Mouse (Mus musculus): ENCODE results near the gene Rhox2f. TPM values are rescaled to one million over a fixed set of nuclear protein-coding genes. Genes with fewer than 3 reads are reported as not detected.

The Rhox2f gene
- polyA plus RNA-seq (2012; rRNA removed), result not detected in 2 replicates

GRCm38 (mm10) chrX:37571105-37571504 lies at the start of gene Rhox2f:
Gene Rhox2f, plus strand, starts transcription at chrX:37571405.

GRCm38 (mm10) chrX:37530152-37530551 lies 41.1 kb upstream of the Rhox2f start, which contains the start of gene Rhox2e:
Gene Rhox2e, plus strand, starts transcription at chrX:37530452.

GRCm38 (mm10) chrX:37541719-37542118 lies 29.5 kb upstream of the Rhox2f start, which contains the start of gene Rhox3e:
Gene Rhox3e, plus strand, starts transcription at chrX:37542019.

GRCm38 (mm10) chrX:37557112-37557511 lies 14.1 kb upstream of the Rhox2f start, which contains the start of gene Rhox4e:
Gene Rhox4e, plus strand, starts transcription at chrX:37557412.

GRCm38 (mm10) chrX:37580692-37581091 lies 9.5 kb downstream of the Rhox2f start, which contains the start of gene Rhox3f:
Gene Rhox3f, plus strand, starts transcription at chrX:37580992.

GRCm38 (mm10) chrX:37607604-37608003 lies 36.4 kb downstream of the Rhox2f start, which contains the start of gene Rhox4f:
Gene Rhox4f, minus strand, starts transcription at chrX:37607704.

Other genes starting within 250 kb of the Rhox2f start
- gene Rhox3a2, start 191.4 kb upstream of the Rhox2f start, polyA plus RNA-seq (2012; rRNA removed), result not detected in 2 replicates
- gene Rhox4a2, start 180.6 kb upstream of the Rhox2f start, polyA plus RNA-seq (2012; rRNA removed), result not detected in 2 replicates
- gene Rhox2b, start 159.3 kb upstream of the Rhox2f start, polyA plus RNA-seq (2012; rRNA removed), result not detected in 2 replicates
- gene Rhox4b, start 138.9 kb upstream of the Rhox2f start, polyA plus RNA-seq (2012; rRNA removed), result 0.02 TPM in 1 of 2 replicates, not detected in the other
- gene Rhox2c, start 117.7 kb upstream of the Rhox2f start, polyA plus RNA-seq (2012; rRNA removed), result not detected in 2 replicates
- not detected in 2 replicates for gene Rhox3c, start 112.8 kb upstream of the Rhox2f start, polyA plus RNA-seq (2012; rRNA removed)
- gene Rhox4c, start 91.1 kb upstream of the Rhox2f start, polyA plus RNA-seq (2012; rRNA removed), result not detected in 2 replicates
- gene Rhox2d, start 78.0 kb upstream of the Rhox2f start, polyA plus RNA-seq (2012; rRNA removed), result not detected in 2 replicates
- gene Rhox4d, start 57.0 kb upstream of the Rhox2f start, polyA plus RNA-seq (2012; rRNA removed), result not detected in 2 replicates
- gene Rhox2e, start 41.0 kb upstream of the Rhox2f start, polyA plus RNA-seq (2012; rRNA removed), result not detected in 2 replicates
- gene Rhox3e, start 29.4 kb upstream of the Rhox2f start, polyA plus RNA-seq (2012; rRNA removed), result not detected in 2 replicates
- gene Rhox4e, start 14.0 kb upstream of the Rhox2f start, polyA plus RNA-seq (2012; rRNA removed), result not detected in 2 replicates
- gene Rhox3f, start 9.6 kb downstream of the Rhox2f start, polyA plus RNA-seq (2012; rRNA removed), result not detected in 2 replicates
- not detected in 2 replicates for gene Rhox4f, start 36.3 kb downstream of the Rhox2f start, polyA plus RNA-seq (2012; rRNA removed)
- not detected in 2 replicates for gene Rhox3g, start 57.2 kb downstream of the Rhox2f start, polyA plus RNA-seq (2012; rRNA removed)
- not detected in 2 replicates for gene Rhox2g, start 72.1 kb downstream of the Rhox2f start, polyA plus RNA-seq (2012; rRNA removed)
- gene Rhox4g, start 79.9 kb downstream of the Rhox2f start, polyA plus RNA-seq (2012; rRNA removed), result not detected in 2 replicates
- gene Rhox3h, start 97.4 kb downstream of the Rhox2f start, polyA plus RNA-seq (2012; rRNA removed), result not detected in 2 replicates
- gene Rhox2h, start 101.9 kb downstream of the Rhox2f start, polyA plus RNA-seq (2012; rRNA removed), result not detected in 2 replicates
- gene Rhox5, start 233.4 kb downstream of the Rhox2f start, polyA plus RNA-seq (2012; rRNA removed), result 1.4 TPM in 2 replicates

Measured in liver, embryonic 14 days (tissue).